Mouse (Mus musculus): ENCODE measurements around the gene Vav2.

GRCm38 (mm10) chr2:27442708-27443449 is 16.0 kb upstream of the Vav2 start:
- no peak for TF ChIP-seq POLR2A (IDR thresholded peaks at IDR 0.05; ENCODE audit: insufficient read depth, low read length)
- no peak for TF ChIP-seq CTCF (IDR thresholded peaks at IDR 0.05; ENCODE audit: low read depth, low read length)
- no peak for TF ChIP-seq EP300 (IDR thresholded peaks at IDR 0.05; ENCODE audit: insufficient read depth, low read depth, low read length)

All from ES-Bruce4 (cell line).